Mouse (Mus musculus) kidney, embryonic 14.5 days (tissue): Measurements from ENCODE around the gene Il4ra. TPM values are rescaled to one million over a fixed set of nuclear protein-coding genes. Genes with fewer than 3 reads are reported as not detected.
A peak's percentile ranks its signal among the peaks of the same experiment; 100 is the strongest.

ENCODE experiments used
- ATAC-seq: fragments of 200-750 bp; cut with Nextera tagmentation; 2 replicates; pipeline ENCODE4 v1.8.0; 2017; ENCODE audit warnings: moderate number of reproducible peaks, mild to moderate bottlenecking, moderate TSS enrichment, moderate library complexity; ENCODE audit not compliant: low FRiP score, low TSS enrichment
- H3K27ac ChIP-seq: fragments of 300-500 bp; sonication (generic); 2 replicates; pipeline ENCODE4 v1.5.1; 2014; ENCODE audit warnings: low read depth, mild to moderate bottlenecking, low read length, moderate library complexity, mixed read lengths
- H3K27me3 ChIP-seq: fragments of 300-500 bp; sonication (generic); 2 replicates; pipeline ENCODE4 v1.6.1; 2014; ENCODE audit warnings: mild to moderate bottlenecking, low read length; ENCODE audit not compliant: control insufficient read depth, insufficient read depth
- H3K36me3 ChIP-seq: fragments of 300-500 bp; sonication (generic); 2 replicates; pipeline ENCODE4 v1.6.1; 2014; ENCODE audit warnings: low read length, mixed read lengths; ENCODE audit not compliant: control insufficient read depth, insufficient read depth
- H3K4me1 ChIP-seq: fragments of 300-500 bp; sonication (generic); 2 replicates; pipeline ENCODE4 v1.6.1; 2014; ENCODE audit warnings: low read length, mixed read lengths; ENCODE audit not compliant: control insufficient read depth, insufficient read depth
- H3K4me2 ChIP-seq: fragments of 300-500 bp; sonication (generic); replicated peaks from 2 replicates; pipeline ENCODE4 v1.6.1; 2014; ENCODE audit warnings: low read depth, mild to moderate bottlenecking, low read length
- H3K4me3 ChIP-seq: fragments of 300-500 bp; sonication (generic); 2 replicates; pipeline ENCODE4 v1.5.1; 2014; ENCODE audit warnings: mild to moderate bottlenecking, low read length
- H3K9ac ChIP-seq: fragments of 300-500 bp; sonication (generic); 2 replicates; pipeline ENCODE4 v1.6.1; 2014; ENCODE audit warnings: low read depth, mild to moderate bottlenecking, low read length, moderate library complexity
- H3K9me3 ChIP-seq: fragments of 300-500 bp; sonication (generic); 2 replicates; pipeline ENCODE4 v1.6.1; 2016; ENCODE audit warnings: low read length; ENCODE audit not compliant: control insufficient read depth
- WGBS: fragments of 180-500 bp; shearing (Covaris S2); extraction: QIAGEN DNeasy Blood & Tissue Kit; methylation state at CpG from one replicate; pipeline ENCODE4 v1.1.7; 2014; 5-methylcytosine and 5-hydroxymethylcytosine counted together
- polyA plus RNA-seq: library from polyadenylated mRNA; unstranded; fragments of >200 nt; fragmentation: Nextera tagmentation; extraction: Ambion mirVana; gene quantifications from 2 replicates; pipeline ENCODE4 v1.2.1, GENCODE M21; 2014

The Il4ra gene
- polyA plus RNA-seq, 1 experiment from 2014 or later = 5.9 TPM

DNA sequence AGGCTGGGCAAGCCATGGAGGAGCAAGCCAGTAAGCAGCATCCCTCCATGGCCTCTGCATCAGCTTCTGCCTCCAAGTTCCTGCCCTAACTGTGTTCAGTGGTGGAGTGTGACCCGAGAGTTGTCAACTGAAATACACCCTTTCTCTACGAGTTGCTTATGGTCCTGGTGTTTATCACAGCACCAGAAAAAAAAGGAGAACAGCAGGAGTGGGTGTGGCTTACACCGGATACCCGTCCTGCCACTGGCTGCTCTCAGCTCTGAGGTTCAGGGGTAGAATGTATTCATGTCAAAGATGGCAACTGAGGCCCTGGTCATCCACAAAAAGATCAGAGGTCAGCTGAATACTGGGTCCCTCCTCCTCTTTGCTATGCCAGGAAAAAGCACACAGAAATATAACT, 68.2 kb downstream of the Il4ra start:
- H3K4me2 ChIP-seq = no peak overlapping the region
- ATAC-seq = no peak
- no peak overlapping the region for H3K4me3 ChIP-seq
- no peaks in the 10 kb centered on the region for H3K9me3 ChIP-seq
- no peaks in the 10 kb centered on the region for H3K4me1 ChIP-seq
- no peak overlapping the region for H3K27ac ChIP-seq
- no peaks in the 10 kb centered on the region for H3K36me3 ChIP-seq
- H3K27me3 ChIP-seq = no peaks in the 10 kb centered on the region
- 88% methylated on average over 4 of the region's 4 CpGs for WGBS
- no peak overlapping the region for H3K9ac ChIP-seq

DNA sequence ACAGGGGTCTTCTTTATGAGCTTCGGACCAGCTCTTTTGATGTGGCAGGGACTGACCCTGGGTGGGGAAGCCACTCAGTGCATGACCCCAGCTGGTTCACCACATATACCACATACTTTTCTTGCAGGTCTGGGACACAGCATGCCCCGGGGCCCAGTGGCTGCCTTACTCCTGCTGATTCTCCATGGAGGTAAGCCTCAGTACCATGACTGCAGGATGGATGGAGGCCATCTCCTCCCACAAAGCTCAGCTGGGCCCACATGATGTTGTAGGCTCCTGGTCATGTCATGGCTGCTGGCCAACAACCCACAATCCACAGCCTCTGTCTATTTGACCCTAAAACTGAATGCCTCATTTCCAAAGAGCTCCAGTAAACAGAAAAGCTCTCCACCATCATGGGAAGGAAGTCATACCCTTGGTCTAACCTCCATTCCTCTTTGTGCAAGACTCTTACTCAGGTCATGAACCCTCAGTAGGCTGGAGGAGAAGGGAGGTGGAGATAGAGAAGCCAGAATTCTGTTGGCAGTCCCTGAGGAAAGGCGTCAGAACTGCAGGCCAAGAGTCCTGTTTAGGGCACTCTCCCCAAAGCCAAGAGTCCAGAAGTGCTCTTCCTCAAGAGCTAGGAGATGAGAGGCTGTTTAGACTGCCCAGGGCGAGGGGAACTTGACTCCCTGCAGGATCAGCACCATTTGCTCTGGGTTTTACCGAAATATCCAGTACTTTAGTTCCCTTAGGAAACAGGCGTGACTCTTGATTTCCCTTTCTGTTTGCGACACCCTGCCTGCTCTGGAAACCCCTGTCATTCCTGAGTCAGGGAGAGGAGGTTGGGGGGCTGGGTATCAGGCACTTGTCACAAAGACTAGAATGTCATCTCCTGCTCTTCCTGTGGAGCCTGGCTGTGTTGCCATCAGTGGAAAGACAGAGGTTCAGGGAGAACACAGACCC, 71.1 kb downstream of the Il4ra start:
- Histone ChIP-seq H3K27ac (no peak overlapping the region), H3K27me3 (no peaks in the 10 kb centered on the region), H3K9ac (no peak overlapping the region), H3K4me2 (no peak overlapping the region), H3K9me3 (no peaks in the 10 kb centered on the region), H3K4me3 (no peak overlapping the region), H3K36me3 (no peaks in the 10 kb centered on the region), H3K4me1 (0 out of 2 replicates have a peak, but pooled peaks cover 4% of the 10 kb centered on the region)
- 66% methylated on average over 7 of the region's 7 CpGs for WGBS
- ATAC-seq = no peak

DNA sequence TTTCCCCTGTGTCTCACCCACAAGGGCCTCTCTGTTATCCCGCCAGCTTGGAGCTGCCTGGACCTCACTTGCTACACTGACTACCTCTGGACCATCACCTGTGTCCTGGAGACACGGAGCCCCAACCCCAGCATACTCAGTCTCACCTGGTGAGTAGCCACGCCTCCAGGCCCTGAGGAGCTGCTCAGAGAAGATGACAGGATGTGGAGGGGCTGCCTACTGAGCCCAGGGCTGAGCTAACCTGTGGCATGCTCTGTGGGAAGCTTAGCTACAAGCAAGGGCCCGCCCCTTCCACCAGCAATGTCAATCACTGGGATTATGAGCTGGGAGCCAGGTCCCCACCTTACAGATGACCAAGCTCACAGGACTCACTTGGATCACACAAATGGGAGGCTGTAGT, 73.3 kb downstream of the Il4ra start:
- ATAC-seq = no peak
- WGBS = 75% methylated on average over 4 of the region's 4 CpGs

DNA sequence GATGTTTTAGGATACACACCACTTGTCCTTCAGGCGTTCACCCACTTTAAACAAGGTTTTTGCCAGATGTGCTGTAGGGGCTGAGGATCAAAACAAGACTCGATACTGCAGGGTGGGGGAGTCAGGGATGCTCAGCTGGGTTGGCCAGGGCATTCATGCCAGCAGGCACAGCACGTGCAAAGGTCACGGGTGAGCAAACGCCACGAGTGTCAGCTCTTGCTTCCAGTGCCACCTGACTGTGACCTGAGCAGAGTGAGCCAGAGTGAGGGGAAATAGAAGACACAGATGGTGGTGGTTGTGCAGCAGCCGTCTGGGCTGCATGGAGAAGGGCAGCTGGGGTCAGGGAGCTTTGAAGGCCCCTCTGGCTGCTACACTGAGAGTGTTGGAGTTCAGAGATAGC, 73.9 kb downstream of the Il4ra start:
- WGBS = 35% methylated on average over 7 of the region's 7 CpGs
- 0 out of 2 replicates have a peak, but pooled peaks cover 4% of the 10 kb centered on the region for H3K4me1 ChIP-seq
- peaks cover 4% of the 10 kb centered on the region; the same call in 1 of the 2 replicates for H3K9me3 ChIP-seq
- H3K27ac ChIP-seq = no peak overlapping the region
- H3K27me3 ChIP-seq = no peaks in the 10 kb centered on the region
- ATAC-seq = peak; percentile 61; the same call in 1 of the 2 replicates
- H3K9ac ChIP-seq = no peak overlapping the region
- H3K4me2 ChIP-seq = no peak overlapping the region
- H3K36me3 ChIP-seq = no peaks in the 10 kb centered on the region
- H3K4me3 ChIP-seq = no peak overlapping the region

More for the DNA sequence above, 73.3 kb downstream of the Il4ra start:
- H3K4me2 ChIP-seq = no peak overlapping the region
- no peaks in the 10 kb centered on the region for H3K27me3 ChIP-seq
- H3K9ac ChIP-seq = no peak overlapping the region
- peaks cover 4% of the 10 kb centered on the region; the same call in 1 of the 2 replicates for H3K9me3 ChIP-seq
- H3K4me3 ChIP-seq = no peak overlapping the region
- H3K4me1 ChIP-seq = 0 out of 2 replicates have a peak, but pooled peaks cover 4% of the 10 kb centered on the region
- no peak overlapping the region for H3K27ac ChIP-seq
- no peaks in the 10 kb centered on the region for H3K36me3 ChIP-seq

Other genes with a start within 250 kb of the Il4ra start
- 9.6 and 12.7 TPM in 2 replicates for gene Kdm8, start 107.4 kb upstream of the Il4ra start, polyA plus RNA-seq
- gene Nsmce1, start 60.5 kb upstream of the Il4ra start, polyA plus RNA-seq = 137 and 157 TPM in 2 replicates
- gene Il21r, start 51.3 kb downstream of the Il4ra start, polyA plus RNA-seq = 0.13 and 0.22 TPM in 2 replicates
- 20.0 and 35.5 TPM in 2 replicates for gene Gtf3c1, start 155.7 kb downstream of the Il4ra start, polyA plus RNA-seq
- 7.3 and 11.5 TPM in 2 replicates for gene D430042O09Rik, start 155.8 kb downstream of the Il4ra start, polyA plus RNA-seq